Mouse (Mus musculus): ENCODE results near the gene Chchd1. TPM values are rescaled to one million over a fixed set of nuclear protein-coding genes. Genes with fewer than 3 reads are reported as not detected.

Gene Chchd1
- 212 and 214 TPM in 2 replicates for polyA plus RNA-seq (2014; fragmentation: Nextera tagmentation; extraction: Ambion mirVana)

- ATAC-seq (ENCODE audit: insufficient read depth, low FRiP score, low TSS enrichment) (peak; percentile 53), DNase-seq (ENCODE audit: low spot score) (peak; percentile 91)
- no peaks in the 10 kb centered on the region for H3K36me3 ChIP-seq (ENCODE audit: control insufficient read depth, insufficient read depth, low read length)
- under 1% methylated on average over 61 of the region's 61 CpGs for WGBS
- H3K4me2 ChIP-seq (ENCODE audit: low read depth) = peak within 1 kb of the TSS; percentile 52
- H3K9me3 ChIP-seq (ENCODE audit: control insufficient read depth, low read length) = no peaks in the 10 kb centered on the region
- peak within 1 kb of the TSS; percentile 83 for H3K9ac ChIP-seq (ENCODE audit: low read length)
- no peaks in the 10 kb centered on the region for H3K27me3 ChIP-seq (ENCODE audit: control insufficient read depth, insufficient read depth, low read length)
- H3K4me1 ChIP-seq (ENCODE audit: control insufficient read depth, insufficient read depth, low read length) = no peaks in the 10 kb centered on the region; the same call in 1 of the 2 replicates
- peak within 1 kb of the TSS; percentile 73 for H3K4me3 ChIP-seq (ENCODE audit: low read depth, low read length)
- H3K27ac ChIP-seq (ENCODE audit: low read depth, low read length) = peak within 1 kb of the TSS; percentile 78
Observed at GRCm38 (mm10) chr14:20702741-20703381, at the start of gene Chchd1. Gene Chchd1 (plus strand): TSS chr14:20703006.

DNA sequence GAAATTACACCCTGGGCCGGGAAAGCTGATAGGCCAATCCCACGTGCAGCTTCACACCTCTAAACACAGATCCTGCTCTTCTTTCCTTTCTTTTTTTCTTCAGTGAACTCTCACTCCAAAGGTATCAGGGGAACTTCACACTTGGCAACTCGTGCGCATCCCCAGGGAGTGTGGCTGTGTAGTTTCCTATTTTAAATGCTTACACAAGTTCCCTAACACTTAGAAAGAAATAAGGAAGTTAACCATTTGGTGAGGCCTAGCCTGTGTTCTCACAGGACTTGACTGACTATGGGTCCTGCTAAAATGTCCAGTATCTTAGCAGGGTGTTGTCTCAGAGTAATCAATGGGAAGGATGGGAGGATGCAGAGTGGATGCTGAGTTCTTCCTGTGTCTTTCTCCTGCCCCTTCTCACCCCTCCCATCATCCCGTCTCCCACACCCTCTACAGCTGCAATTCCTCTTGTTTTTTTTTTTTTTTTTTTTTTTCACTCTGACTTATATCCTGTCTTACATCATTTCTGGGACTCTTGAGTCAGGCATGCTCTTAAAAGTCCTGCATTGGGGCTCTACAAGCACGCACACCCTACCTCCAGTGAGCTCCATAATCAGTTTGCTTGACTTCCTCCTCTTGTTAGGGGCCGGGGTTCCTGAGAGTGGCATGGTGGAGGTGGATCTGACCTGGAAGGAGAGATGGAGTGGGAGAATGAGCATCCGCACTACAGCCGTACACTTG, 48.0 kb upstream of the Chchd1 start:
- 83% methylated on average over 9 of the region's 9 CpGs for WGBS
- H3K9me3 ChIP-seq (ENCODE audit: control insufficient read depth, low read length) = no peaks in the 10 kb centered on the region
- no peaks in the 10 kb centered on the region for H3K4me1 ChIP-seq (ENCODE audit: control insufficient read depth, insufficient read depth, low read length)
- DNase-seq (ENCODE audit: low spot score) (no peak), ATAC-seq (ENCODE audit: insufficient read depth, low FRiP score, low TSS enrichment) (no peak)
- H3K4me2 ChIP-seq (ENCODE audit: low read depth) = no peak overlapping the region
- H3K27me3 ChIP-seq (ENCODE audit: control insufficient read depth, insufficient read depth, low read length) = no peaks in the 10 kb centered on the region
- no peak overlapping the region for H3K4me3 ChIP-seq (ENCODE audit: low read depth, low read length)
- H3K36me3 ChIP-seq (ENCODE audit: control insufficient read depth, insufficient read depth, low read length) = no peaks in the 10 kb centered on the region
- no peak overlapping the region for H3K27ac ChIP-seq (ENCODE audit: low read depth, low read length)
- H3K9ac ChIP-seq (ENCODE audit: low read length) = no peak overlapping the region

- Histone ChIP-seq H3K9ac (ENCODE audit: low read length) (no peak overlapping the region), H3K4me2 (ENCODE audit: low read depth) (no peak overlapping the region), H3K9me3 (ENCODE audit: control insufficient read depth, low read length) (no peaks in the 10 kb centered on the region), H3K27me3 (ENCODE audit: control insufficient read depth, insufficient read depth, low read length) (no peaks in the 10 kb centered on the region), H3K4me3 (ENCODE audit: low read depth, low read length) (no peak overlapping the region), H3K4me1 (ENCODE audit: control insufficient read depth, insufficient read depth, low read length) (no peaks in the 10 kb centered on the region), H3K36me3 (ENCODE audit: control insufficient read depth, insufficient read depth, low read length) (no peaks in the 10 kb centered on the region), H3K27ac (ENCODE audit: low read depth, low read length) (no peak overlapping the region)
- no peak for ATAC-seq (ENCODE audit: insufficient read depth, low FRiP score, low TSS enrichment)
- no peak for DNase-seq (ENCODE audit: low spot score)
- WGBS = 77% methylated on average over 9 of the region's 9 CpGs
Observed at GRCm38 (mm10) chr14:20655731-20656130, 47.1 kb upstream of the Chchd1 start.

DNA sequence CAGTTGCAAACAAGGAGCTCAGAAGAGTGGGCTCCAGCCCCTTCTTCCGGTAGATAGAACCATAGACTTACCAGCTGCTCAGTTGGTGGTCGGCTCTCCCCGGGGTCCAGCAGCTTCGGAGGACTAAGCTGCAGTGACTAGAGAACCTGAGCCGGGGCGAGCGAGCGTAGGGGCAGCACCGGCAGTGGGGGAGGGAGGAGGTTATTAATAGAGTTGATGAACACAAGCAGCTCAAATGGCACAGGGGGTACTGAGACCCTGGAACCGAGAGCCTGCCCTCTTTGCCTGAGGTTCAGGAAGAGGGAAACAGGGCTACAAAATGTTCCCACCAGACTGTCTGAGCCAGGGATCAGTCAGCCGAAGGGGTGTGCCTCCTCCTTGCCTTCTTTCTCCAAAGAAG, 46.4 kb upstream of the Chchd1 start, which contains the start of gene Myoz1:
Gene Myoz1 (minus strand): TSS at position 180 of the 400 bp plus-strand sequence.
- H3K27ac ChIP-seq (ENCODE audit: low read depth, low read length) = no peak within 1 kb of the TSS
- H3K4me2 ChIP-seq (ENCODE audit: low read depth) = no peak within 1 kb of the TSS
- H3K9me3 ChIP-seq (ENCODE audit: control insufficient read depth, low read length) = no peaks in the 10 kb centered on the region
- H3K27me3 ChIP-seq (ENCODE audit: control insufficient read depth, insufficient read depth, low read length) = no peaks in the 10 kb centered on the region
- no peak for DNase-seq (ENCODE audit: low spot score)
- H3K4me1 ChIP-seq (ENCODE audit: control insufficient read depth, insufficient read depth, low read length) = no peaks in the 10 kb centered on the region; the same call in 1 of the 2 replicates
- ATAC-seq (ENCODE audit: insufficient read depth, low FRiP score, low TSS enrichment) = no peak
- no peak within 1 kb of the TSS for H3K4me3 ChIP-seq (ENCODE audit: low read depth, low read length)
- no peak within 1 kb of the TSS for H3K9ac ChIP-seq (ENCODE audit: low read length)
- no peaks in the 10 kb centered on the region for H3K36me3 ChIP-seq (ENCODE audit: control insufficient read depth, insufficient read depth, low read length)
- WGBS = 55% methylated on average over 11 of the region's 11 CpGs

- DNase-seq (ENCODE audit: low spot score) (no peak), ATAC-seq (ENCODE audit: insufficient read depth, low FRiP score, low TSS enrichment) (no peak)
- H3K4me3 ChIP-seq (ENCODE audit: low read depth, low read length) = no peak overlapping the region
- H3K9me3 ChIP-seq (ENCODE audit: control insufficient read depth, low read length) = no peaks in the 10 kb centered on the region
- no peaks in the 10 kb centered on the region for H3K36me3 ChIP-seq (ENCODE audit: control insufficient read depth, insufficient read depth, low read length)
- H3K4me1 ChIP-seq (ENCODE audit: control insufficient read depth, insufficient read depth, low read length) = peaks cover 6% of the 10 kb centered on the region; the same call in 1 of the 2 replicates
- H3K9ac ChIP-seq (ENCODE audit: low read length) = no peak overlapping the region
- no peaks in the 10 kb centered on the region for H3K27me3 ChIP-seq (ENCODE audit: control insufficient read depth, insufficient read depth, low read length)
- no peak overlapping the region for H3K27ac ChIP-seq (ENCODE audit: low read depth, low read length)
- H3K4me2 ChIP-seq (ENCODE audit: low read depth) = no peak overlapping the region
Observed at GRCm38 (mm10) chr14:20658326-20658725, 44.5 kb upstream of the Chchd1 start.

DNA sequence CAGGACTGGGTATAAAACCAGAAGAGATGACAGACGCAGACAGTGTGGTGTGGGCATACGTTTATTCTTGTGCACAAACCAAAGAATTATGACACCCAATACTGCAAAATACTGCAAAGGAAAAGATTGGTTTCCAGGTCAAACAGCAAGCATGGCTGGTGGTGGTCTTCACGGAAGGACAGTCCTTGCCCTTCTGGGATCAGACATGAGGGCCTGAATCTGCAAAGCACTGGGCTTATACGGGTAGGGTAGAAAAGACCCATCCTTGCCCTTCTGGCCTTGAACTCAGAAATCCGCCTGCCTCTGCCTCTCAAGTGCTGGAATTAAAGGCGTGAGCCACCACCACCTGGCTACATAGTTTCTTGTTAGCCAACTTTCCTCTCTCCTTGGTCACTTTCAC, 43.9 kb upstream of the Chchd1 start:
- Histone ChIP-seq H3K4me3 (ENCODE audit: low read depth, low read length) (no peak overlapping the region), H3K27ac (ENCODE audit: low read depth, low read length) (no peak overlapping the region), H3K4me1 (ENCODE audit: control insufficient read depth, insufficient read depth, low read length) (peaks cover 6% of the 10 kb centered on the region; the same call in 1 of the 2 replicates), H3K4me2 (ENCODE audit: low read depth) (no peak overlapping the region), H3K9ac (ENCODE audit: low read length) (no peak overlapping the region), H3K27me3 (ENCODE audit: control insufficient read depth, insufficient read depth, low read length) (no peaks in the 10 kb centered on the region), H3K36me3 (ENCODE audit: control insufficient read depth, insufficient read depth, low read length) (no peaks in the 10 kb centered on the region), H3K9me3 (ENCODE audit: control insufficient read depth, low read length) (no peaks in the 10 kb centered on the region)
- DNase-seq (ENCODE audit: low spot score) = no peak
- WGBS = 90% methylated on average over 6 of the region's 6 CpGs
- ATAC-seq (ENCODE audit: insufficient read depth, low FRiP score, low TSS enrichment) = no peak

DNA sequence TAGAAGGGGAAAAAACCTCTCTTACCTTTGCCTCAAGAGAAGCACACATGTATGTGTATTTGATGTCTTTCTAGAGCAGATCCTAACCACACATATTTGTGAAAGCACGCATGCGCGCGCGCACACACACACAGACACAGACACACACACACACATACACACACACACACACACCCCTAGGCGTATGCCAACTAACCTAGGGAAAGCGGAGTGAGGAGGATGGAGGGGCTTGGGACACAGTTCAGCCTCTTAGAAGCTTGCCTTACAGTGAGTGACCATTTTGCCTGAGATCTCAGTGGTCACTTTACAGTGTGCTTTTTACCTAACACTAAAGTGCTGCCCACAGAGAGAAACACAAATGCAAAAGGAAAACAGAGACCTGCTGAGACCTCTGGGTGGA, 43.1 kb upstream of the Chchd1 start:
- no peak overlapping the region; the same call in 1 of the 2 replicates for H3K9ac ChIP-seq (ENCODE audit: low read length)
- 92% methylated on average over 7 of the region's 7 CpGs for WGBS
- DNase-seq (ENCODE audit: low spot score) = no peak

DNA sequence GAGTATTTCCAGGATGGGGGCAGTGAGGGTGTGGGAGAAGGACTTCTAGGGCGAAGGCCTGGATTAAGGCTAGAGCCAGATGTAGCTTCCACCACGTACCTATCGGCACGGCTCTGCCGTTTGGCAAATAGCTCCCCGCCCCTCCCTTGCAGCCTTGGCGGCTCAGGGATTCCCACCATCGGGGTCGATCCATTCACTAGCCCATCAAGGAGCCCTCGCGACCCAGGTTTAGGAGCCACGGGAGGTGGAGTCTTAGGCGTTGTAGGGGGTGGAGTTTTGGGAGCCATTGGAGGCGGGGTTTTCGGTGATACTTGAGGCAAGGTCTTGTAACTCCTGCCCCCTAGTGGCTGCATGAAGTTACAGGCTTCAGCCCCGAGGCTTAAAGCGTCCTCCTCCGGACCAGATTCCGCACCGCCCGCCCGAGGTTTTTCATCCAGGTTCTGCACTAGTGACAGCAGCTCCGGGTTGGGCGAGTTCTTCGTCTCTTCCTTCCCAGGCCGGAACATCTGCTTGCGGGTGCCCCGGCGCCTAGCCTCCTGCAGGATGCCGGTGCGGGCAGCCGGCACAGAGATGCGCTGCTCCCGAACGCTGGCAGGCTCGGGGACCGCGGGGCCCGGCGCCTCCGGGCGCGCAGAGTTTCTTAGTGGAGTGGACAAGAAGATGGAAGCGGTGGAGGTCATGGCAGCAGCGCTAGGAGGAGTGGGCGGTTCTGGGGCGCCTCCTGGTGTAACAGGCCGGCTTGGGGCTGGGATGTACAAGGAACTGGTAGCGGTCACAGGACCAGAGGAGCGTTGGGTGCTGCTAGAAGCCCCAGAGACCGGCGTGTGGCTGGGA, 41.8 kb upstream of the Chchd1 start:
- Histone ChIP-seq H3K27ac (ENCODE audit: low read depth, low read length) (peak overlapping the region; percentile 65), H3K36me3 (ENCODE audit: control insufficient read depth, insufficient read depth, low read length) (no peaks in the 10 kb centered on the region), H3K27me3 (ENCODE audit: control insufficient read depth, insufficient read depth, low read length) (no peaks in the 10 kb centered on the region), H3K9me3 (ENCODE audit: control insufficient read depth, low read length) (no peaks in the 10 kb centered on the region), H3K4me2 (ENCODE audit: low read depth) (peak overlapping the region; percentile 86), H3K9ac (ENCODE audit: low read length) (peak overlapping the region; percentile 73), H3K4me3 (ENCODE audit: low read depth, low read length) (peak overlapping the region; percentile 56), H3K4me1 (ENCODE audit: control insufficient read depth, insufficient read depth, low read length) (peaks cover 6% of the 10 kb centered on the region; the same call in 1 of the 2 replicates)
- peak; percentile 93 for DNase-seq (ENCODE audit: low spot score)
- peak; percentile 82 for ATAC-seq (ENCODE audit: insufficient read depth, low FRiP score, low TSS enrichment)
- WGBS = 1% methylated on average over 51 of the region's 52 CpGs

More for the DNA sequence above, 43.1 kb upstream of the Chchd1 start:
- no peak overlapping the region for H3K4me2 ChIP-seq (ENCODE audit: low read depth)
- H3K4me1 ChIP-seq (ENCODE audit: control insufficient read depth, insufficient read depth, low read length) = peaks cover 6% of the 10 kb centered on the region; the same call in 1 of the 2 replicates
- no peak for ATAC-seq (ENCODE audit: insufficient read depth, low FRiP score, low TSS enrichment)
- no peaks in the 10 kb centered on the region for H3K36me3 ChIP-seq (ENCODE audit: control insufficient read depth, insufficient read depth, low read length)
- no peak overlapping the region for H3K4me3 ChIP-seq (ENCODE audit: low read depth, low read length)
- H3K27ac ChIP-seq (ENCODE audit: low read depth, low read length) = no peak overlapping the region
- H3K27me3 ChIP-seq (ENCODE audit: control insufficient read depth, insufficient read depth, low read length) = no peaks in the 10 kb centered on the region
- H3K9me3 ChIP-seq (ENCODE audit: control insufficient read depth, low read length) = no peaks in the 10 kb centered on the region

All from neural tube, embryonic 11.5 days (tissue).